Mouse (Mus musculus): ENCODE data around the gene Aip. TPM values are rescaled to one million over a fixed set of nuclear protein-coding genes. Genes with fewer than 3 reads are reported as not detected.
"Not testable (repeated sequence)": the region's sequence is repeated elsewhere in the genome, so short reads cannot be mapped to it uniquely, and the experiment has no call there.

Aip gene
- polyA plus RNA-seq, 1 experiment from 2014 or later = 81.9 TPM

- H3K36me3 ChIP-seq (ENCODE audit: control insufficient read depth, insufficient read depth, low read length) = no peaks in the 10 kb centered on the region
- no peaks in the 10 kb centered on the region for H3K9me3 ChIP-seq (ENCODE audit: control insufficient read depth, low read length)
- no peak overlapping the region for H3K27ac ChIP-seq (replicated peaks; ENCODE audit: low read depth, low read length)
- H3K4me2 ChIP-seq (ENCODE audit: low read depth, low read length) = no peak overlapping the region
- H3K9ac ChIP-seq (ENCODE audit: low read depth, low read length) = no peak overlapping the region
- ATAC-seq (ENCODE audit: low read depth) (no peak), DNase-seq (ENCODE audit: low spot score) (no peak)
- H3K4me3 ChIP-seq (ENCODE audit: low read depth, low read length) = no peak overlapping the region
- H3K27me3 ChIP-seq (replicated peaks; ENCODE audit: control insufficient read depth, insufficient read depth, low read length) = no peaks in the 10 kb centered on the region
- WGBS = 73% methylated on average over 15 of the region's 15 CpGs
- H3K4me1 ChIP-seq (ENCODE audit: control insufficient read depth, insufficient read depth, low read length) = no peaks in the 10 kb centered on the region
Observed at GRCm38 (mm10) chr19:4070311-4070710, 55.3 kb downstream of the Aip start.

GRCm38 (mm10) chr19:4068717-4069410, 56.8 kb downstream of the Aip start:
- Histone ChIP-seq H3K27ac (replicated peaks; ENCODE audit: low read depth, low read length) (no peak overlapping the region), H3K4me2 (ENCODE audit: low read depth, low read length) (no peak overlapping the region), H3K9ac (ENCODE audit: low read depth, low read length) (no peak overlapping the region), H3K27me3 (replicated peaks; ENCODE audit: control insufficient read depth, insufficient read depth, low read length) (no peaks in the 10 kb centered on the region), H3K4me1 (ENCODE audit: control insufficient read depth, insufficient read depth, low read length) (no peaks in the 10 kb centered on the region), H3K4me3 (ENCODE audit: low read depth, low read length) (no peak overlapping the region), H3K9me3 (ENCODE audit: control insufficient read depth, low read length) (no peaks in the 10 kb centered on the region), H3K36me3 (ENCODE audit: control insufficient read depth, insufficient read depth, low read length) (no peaks in the 10 kb centered on the region)
- ATAC-seq (ENCODE audit: low read depth) (no peak), DNase-seq (ENCODE audit: low spot score) (no peak)
- WGBS = 66% methylated on average over 15 of the region's 15 CpGs

GRCm38 (mm10) chr19:4068242-4068641, 57.4 kb downstream of the Aip start:
- not testable (repeated sequence) for H3K9ac ChIP-seq (ENCODE audit: low read depth, low read length); H3K36me3 ChIP-seq (ENCODE audit: control insufficient read depth, insufficient read depth, low read length); H3K27ac ChIP-seq (replicated peaks; ENCODE audit: low read depth, low read length); H3K27me3 ChIP-seq (replicated peaks; ENCODE audit: control insufficient read depth, insufficient read depth, low read length); H3K4me2 ChIP-seq (ENCODE audit: low read depth, low read length); ATAC-seq (ENCODE audit: low read depth); H3K4me1 ChIP-seq (ENCODE audit: control insufficient read depth, insufficient read depth, low read length); DNase-seq (ENCODE audit: low spot score); H3K9me3 ChIP-seq (ENCODE audit: control insufficient read depth, low read length); H3K4me3 ChIP-seq (ENCODE audit: low read depth, low read length)
- 94% methylated on average over 2 of the region's 2 CpGs for WGBS

DNA sequence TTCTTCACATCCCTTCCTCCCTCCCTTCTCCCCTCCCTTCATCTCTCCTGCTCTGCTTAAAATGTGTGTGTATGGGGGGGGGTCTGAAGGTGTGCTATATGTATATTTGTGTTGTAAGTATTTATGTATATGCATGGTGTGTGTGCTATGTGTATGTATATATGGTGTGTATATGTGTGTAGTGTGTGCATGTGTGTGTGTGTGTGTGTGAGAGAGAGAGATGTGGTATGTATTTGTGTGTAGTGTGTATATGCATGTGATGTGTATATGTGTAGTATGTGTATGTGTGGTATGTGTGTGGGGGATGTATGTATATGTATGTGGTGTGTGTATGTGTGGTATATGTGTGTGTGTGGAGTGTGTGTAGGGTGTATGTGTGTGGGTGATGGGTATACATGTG, 58.8 kb downstream of the Aip start:
- ATAC-seq (ENCODE audit: low read depth) (no peak), DNase-seq (ENCODE audit: low spot score) (no peak)
- H3K36me3 ChIP-seq (ENCODE audit: control insufficient read depth, insufficient read depth, low read length) = no peaks in the 10 kb centered on the region
- H3K9ac ChIP-seq (ENCODE audit: low read depth, low read length) = no peak overlapping the region
- no peak overlapping the region for H3K4me3 ChIP-seq (ENCODE audit: low read depth, low read length)
- no peaks in the 10 kb centered on the region for H3K27me3 ChIP-seq (replicated peaks; ENCODE audit: control insufficient read depth, insufficient read depth, low read length)
- no peaks in the 10 kb centered on the region for H3K4me1 ChIP-seq (ENCODE audit: control insufficient read depth, insufficient read depth, low read length)
- no peaks in the 10 kb centered on the region for H3K9me3 ChIP-seq (ENCODE audit: control insufficient read depth, low read length)
- no peak overlapping the region for H3K27ac ChIP-seq (replicated peaks; ENCODE audit: low read depth, low read length)
- no peak overlapping the region for H3K4me2 ChIP-seq (ENCODE audit: low read depth, low read length)

DNA sequence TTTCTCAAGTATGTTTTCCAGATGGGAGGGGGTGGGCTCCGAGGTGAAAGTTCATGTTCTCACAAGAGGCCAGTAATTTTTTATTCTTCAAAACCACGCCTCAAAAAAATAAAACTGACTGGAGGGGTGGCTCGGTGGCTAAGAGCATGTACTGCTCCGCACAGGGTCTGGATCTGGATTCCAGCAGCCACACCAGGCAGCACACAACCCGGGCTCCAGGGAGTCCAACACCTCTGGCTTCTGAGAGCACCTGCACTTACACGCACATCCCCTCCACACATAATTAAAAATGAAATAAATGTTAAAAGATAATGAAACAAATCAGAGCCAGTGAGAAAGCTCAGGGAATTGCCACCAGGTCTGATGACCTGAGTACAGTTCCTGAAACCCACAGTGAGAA, 59.4 kb downstream of the Aip start:
- H3K4me1 ChIP-seq (ENCODE audit: control insufficient read depth, insufficient read depth, low read length) = no peaks in the 10 kb centered on the region
- no peak overlapping the region for H3K27ac ChIP-seq (replicated peaks; ENCODE audit: low read depth, low read length)
- no peak overlapping the region for H3K4me2 ChIP-seq (ENCODE audit: low read depth, low read length)
- WGBS = 72% methylated on average over 6 of the region's 6 CpGs
- ATAC-seq (ENCODE audit: low read depth) (no peak), DNase-seq (ENCODE audit: low spot score) (no peak)
- H3K36me3 ChIP-seq (ENCODE audit: control insufficient read depth, insufficient read depth, low read length) = no peaks in the 10 kb centered on the region
- H3K9ac ChIP-seq (ENCODE audit: low read depth, low read length) = no peak overlapping the region
- H3K4me3 ChIP-seq (ENCODE audit: low read depth, low read length) = no peak overlapping the region
- H3K9me3 ChIP-seq (ENCODE audit: control insufficient read depth, low read length) = no peaks in the 10 kb centered on the region
- no peaks in the 10 kb centered on the region for H3K27me3 ChIP-seq (replicated peaks; ENCODE audit: control insufficient read depth, insufficient read depth, low read length)

DNA sequence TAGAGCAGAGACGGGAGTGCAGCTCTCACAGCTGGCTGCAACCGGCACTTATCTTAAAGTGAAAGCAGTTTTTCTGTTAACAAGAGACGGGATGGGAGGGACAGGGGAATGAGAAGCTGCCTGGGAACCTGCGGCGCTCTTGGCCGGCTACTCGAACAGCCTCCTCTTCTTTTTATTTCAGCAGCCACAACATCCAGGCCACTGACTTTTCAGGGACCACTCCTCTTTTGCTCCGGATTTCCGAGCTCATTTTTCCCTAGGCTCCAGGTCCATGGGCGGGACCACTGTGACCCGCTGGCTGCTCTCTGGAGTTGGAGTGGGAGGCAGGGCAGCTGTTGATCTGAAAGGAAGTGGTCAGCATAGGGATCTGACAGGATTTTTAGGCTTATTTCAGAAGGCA, 61.2 kb downstream of the Aip start:
- no CpG with 5 or more reads among the region's 11 CpGs for WGBS
- DNase-seq (ENCODE audit: low spot score); ATAC-seq (ENCODE audit: low read depth): not testable (repeated sequence)

More for the DNA sequence above, 61.2 kb downstream of the Aip start:
- not testable (repeated sequence) for H3K4me1 ChIP-seq (ENCODE audit: control insufficient read depth, insufficient read depth, low read length); H3K9ac ChIP-seq (ENCODE audit: low read depth, low read length); H3K27me3 ChIP-seq (replicated peaks; ENCODE audit: control insufficient read depth, insufficient read depth, low read length); H3K4me2 ChIP-seq (ENCODE audit: low read depth, low read length); H3K9me3 ChIP-seq (ENCODE audit: control insufficient read depth, low read length); H3K36me3 ChIP-seq (ENCODE audit: control insufficient read depth, insufficient read depth, low read length); H3K27ac ChIP-seq (replicated peaks; ENCODE audit: low read depth, low read length); H3K4me3 ChIP-seq (ENCODE audit: low read depth, low read length)

Other genes with a start within 250 kb of the Aip start
- gene Tcirg1, start 218.7 kb downstream of the Aip start, polyA plus RNA-seq (2014; fragmentation: Nextera tagmentation; extraction: Ambion mirVana) = 33.6 and 36.5 TPM in 2 replicates
- 297 and 302 TPM in 2 replicates for gene Ndufs8, start 213.1 kb downstream of the Aip start, polyA plus RNA-seq (2014; fragmentation: Nextera tagmentation; extraction: Ambion mirVana)
- gene Aldh3b1, start 196.1 kb downstream of the Aip start, polyA plus RNA-seq (2014; fragmentation: Nextera tagmentation; extraction: Ambion mirVana) = 4.6 and 4.8 TPM in 2 replicates
- 21.3 and 24.5 TPM in 2 replicates for gene Unc93b1, start 190.7 kb downstream of the Aip start, polyA plus RNA-seq (2014; fragmentation: Nextera tagmentation; extraction: Ambion mirVana)
- gene Aldh3b3, start 167.2 kb downstream of the Aip start, polyA plus RNA-seq (2014; fragmentation: Nextera tagmentation; extraction: Ambion mirVana) = 0.18 and 0.24 TPM in 2 replicates
- 9.2 and 11.8 TPM in 2 replicates for gene Aldh3b2, start 153.5 kb downstream of the Aip start, polyA plus RNA-seq (2014; fragmentation: Nextera tagmentation; extraction: Ambion mirVana)
- 8.2 and 8.5 TPM in 2 replicates for gene Acy3, start 139.3 kb downstream of the Aip start, polyA plus RNA-seq (2014; fragmentation: Nextera tagmentation; extraction: Ambion mirVana)
- gene Tbx10, start 133.1 kb downstream of the Aip start, polyA plus RNA-seq (2014; fragmentation: Nextera tagmentation; extraction: Ambion mirVana) = 0.10 TPM in 1 of 2 replicates, not detected in the other
- gene Nudt8, start 125.3 kb downstream of the Aip start, polyA plus RNA-seq (2014; fragmentation: Nextera tagmentation; extraction: Ambion mirVana) = 25.8 and 29.5 TPM in 2 replicates
- gene Gm49405, start 125.2 kb downstream of the Aip start, polyA plus RNA-seq (2014; fragmentation: Nextera tagmentation; extraction: Ambion mirVana) = 1.4 and 1.6 TPM in 2 replicates
- gene Doc2g, start 122.5 kb downstream of the Aip start, polyA plus RNA-seq (2014; fragmentation: Nextera tagmentation; extraction: Ambion mirVana) = 2.5 and 3.4 TPM in 2 replicates
- 188 and 199 TPM in 2 replicates for gene Ndufv1, start 113.1 kb downstream of the Aip start, polyA plus RNA-seq (2014; fragmentation: Nextera tagmentation; extraction: Ambion mirVana)
- gene Gstp1, start 87.9 kb downstream of the Aip start, polyA plus RNA-seq (2014; fragmentation: Nextera tagmentation; extraction: Ambion mirVana) = 483 and 496 TPM in 2 replicates
- 1.2 and 4.5 TPM in 2 replicates for gene Gstp2, start 79.8 kb downstream of the Aip start, polyA plus RNA-seq (2014; fragmentation: Nextera tagmentation; extraction: Ambion mirVana)
- gene Gstp3, start 66.3 kb downstream of the Aip start, polyA plus RNA-seq (2014; fragmentation: Nextera tagmentation; extraction: Ambion mirVana) = 0.35 TPM in 1 of 2 replicates, not detected in the other
- not detected in 2 replicates for gene Cabp2, start 44.3 kb downstream of the Aip start, polyA plus RNA-seq (2014; fragmentation: Nextera tagmentation; extraction: Ambion mirVana)
- gene Cdk2ap2, start 28.7 kb downstream of the Aip start, polyA plus RNA-seq (2014; fragmentation: Nextera tagmentation; extraction: Ambion mirVana) = 66.1 and 68.6 TPM in 2 replicates
- 5.6 and 6.6 TPM in 2 replicates for gene Pitpnm1, start 25.9 kb downstream of the Aip start, polyA plus RNA-seq (2014; fragmentation: Nextera tagmentation; extraction: Ambion mirVana)
- 0.08 TPM in 1 of 2 replicates, not detected in the other for gene Gpr152, start 13.9 kb upstream of the Aip start, polyA plus RNA-seq (2014; fragmentation: Nextera tagmentation; extraction: Ambion mirVana)
- gene Cabp4, start 18.2 kb upstream of the Aip start, polyA plus RNA-seq (2014; fragmentation: Nextera tagmentation; extraction: Ambion mirVana) = 0.12 TPM in 1 of 2 replicates, not detected in the other
- 139 and 162 TPM in 2 replicates for gene Coro1b, start 22.8 kb upstream of the Aip start, polyA plus RNA-seq (2014; fragmentation: Nextera tagmentation; extraction: Ambion mirVana)
- 5.1 and 6.7 TPM in 2 replicates for gene Ptprcap, start 27.7 kb upstream of the Aip start, polyA plus RNA-seq (2014; fragmentation: Nextera tagmentation; extraction: Ambion mirVana)
- 34.1 and 43.2 TPM in 2 replicates for gene Rps6kb2, start 37.5 kb upstream of the Aip start, polyA plus RNA-seq (2014; fragmentation: Nextera tagmentation; extraction: Ambion mirVana)
- gene Carns1, start 49.6 kb upstream of the Aip start, polyA plus RNA-seq (2014; fragmentation: Nextera tagmentation; extraction: Ambion mirVana) = 4.3 and 5.3 TPM in 2 replicates
- 3.6 and 3.8 TPM in 2 replicates for gene Tbc1d10c, start 65.4 kb upstream of the Aip start, polyA plus RNA-seq (2014; fragmentation: Nextera tagmentation; extraction: Ambion mirVana)
- 744 and 800 TPM in 2 replicates for gene Ppp1ca, start 66.2 kb upstream of the Aip start, polyA plus RNA-seq (2014; fragmentation: Nextera tagmentation; extraction: Ambion mirVana)
- gene Rad9a, start 75.8 kb upstream of the Aip start, polyA plus RNA-seq (2014; fragmentation: Nextera tagmentation; extraction: Ambion mirVana) = 28.9 and 32.4 TPM in 2 replicates
- gene Clcf1, start 88.4 kb upstream of the Aip start, polyA plus RNA-seq (2014; fragmentation: Nextera tagmentation; extraction: Ambion mirVana) = 6.0 and 6.3 TPM in 2 replicates
- gene AC109138.7, start 88.5 kb upstream of the Aip start, polyA plus RNA-seq (2014; fragmentation: Nextera tagmentation; extraction: Ambion mirVana) = not detected in 2 replicates
- 28.1 and 31.3 TPM in 2 replicates for gene Pold4, start 106.0 kb upstream of the Aip start, polyA plus RNA-seq (2014; fragmentation: Nextera tagmentation; extraction: Ambion mirVana)
- gene Ssh3, start 143.3 kb upstream of the Aip start, polyA plus RNA-seq (2014; fragmentation: Nextera tagmentation; extraction: Ambion mirVana) = 16.3 and 16.6 TPM in 2 replicates
- 7.6 and 9.0 TPM in 2 replicates for gene Ankrd13d, start 157.3 kb upstream of the Aip start, polyA plus RNA-seq (2014; fragmentation: Nextera tagmentation; extraction: Ambion mirVana)
- gene Grk2, start 180.4 kb upstream of the Aip start, polyA plus RNA-seq (2014; fragmentation: Nextera tagmentation; extraction: Ambion mirVana) = 17.0 and 18.9 TPM in 2 replicates